Mouse (Mus musculus) intestine, embryonic 15.5 days (tissue): Measurements from ENCODE around the gene Dhx15. TPM values are rescaled to one million over a fixed set of nuclear protein-coding genes. Genes with fewer than 3 reads are reported as not detected.

ENCODE experiments used
- ATAC-seq: fragments of 200-750 bp; cut with Nextera tagmentation; 2 replicates; pipeline ENCODE4 v1.8.0; 2017; ENCODE audit warnings: moderate TSS enrichment, moderate library complexity
- H3K27ac ChIP-seq: fragments of 300-500 bp; sonication (generic); 2 replicates; pipeline ENCODE4 v1.5.1; 2015; ENCODE audit warnings: mild to moderate bottlenecking, inconsistent platforms
- H3K27me3 ChIP-seq: fragments of 300-500 bp; sonication (generic); replicated peaks from 2 replicates; pipeline ENCODE4 v1.6.1; 2015; ENCODE audit warnings: inconsistent platforms
- H3K36me3 ChIP-seq: fragments of 300-500 bp; sonication (generic); 2 replicates; pipeline ENCODE4 v1.6.1; 2015; ENCODE audit warnings: inconsistent platforms
- H3K4me1 ChIP-seq: fragments of 300-500 bp; sonication (generic); replicated peaks from 2 replicates; pipeline ENCODE4 v1.6.1; 2015; ENCODE audit warnings: inconsistent platforms
- H3K4me2 ChIP-seq: fragments of 300-500 bp; sonication (generic); replicated peaks from 2 replicates; pipeline ENCODE4 v1.6.1; 2015; ENCODE audit warnings: mild to moderate bottlenecking, inconsistent platforms
- H3K4me3 ChIP-seq: fragments of 300-500 bp; sonication (generic); replicated peaks from 2 replicates; pipeline ENCODE4 v1.5.1; 2015; ENCODE audit warnings: inconsistent platforms
- H3K9ac ChIP-seq: fragments of 300-500 bp; sonication (generic); 2 replicates; pipeline ENCODE4 v1.6.1; 2015; ENCODE audit warnings: inconsistent platforms
- H3K9me3 ChIP-seq: fragments of 300-500 bp; sonication (generic); 2 replicates; pipeline ENCODE4 v1.6.1; 2016; ENCODE audit warnings: inconsistent platforms
- WGBS: fragments of 180-500 bp; shearing (Covaris S2); methylation state at CpG from one replicate; pipeline ENCODE4 v1.1.7; 2015; 5-methylcytosine and 5-hydroxymethylcytosine counted together
- polyA plus RNA-seq: library from polyadenylated mRNA; unstranded; fragments of >200 nt; fragmentation: Nextera tagmentation; extraction: Ambion mirVana; gene quantifications from 2 replicates; pipeline ENCODE4 v1.2.1, GENCODE M21; 2015

Gene Dhx15
- polyA plus RNA-seq, 1 experiment from 2014 or later = 146 TPM

DNA sequence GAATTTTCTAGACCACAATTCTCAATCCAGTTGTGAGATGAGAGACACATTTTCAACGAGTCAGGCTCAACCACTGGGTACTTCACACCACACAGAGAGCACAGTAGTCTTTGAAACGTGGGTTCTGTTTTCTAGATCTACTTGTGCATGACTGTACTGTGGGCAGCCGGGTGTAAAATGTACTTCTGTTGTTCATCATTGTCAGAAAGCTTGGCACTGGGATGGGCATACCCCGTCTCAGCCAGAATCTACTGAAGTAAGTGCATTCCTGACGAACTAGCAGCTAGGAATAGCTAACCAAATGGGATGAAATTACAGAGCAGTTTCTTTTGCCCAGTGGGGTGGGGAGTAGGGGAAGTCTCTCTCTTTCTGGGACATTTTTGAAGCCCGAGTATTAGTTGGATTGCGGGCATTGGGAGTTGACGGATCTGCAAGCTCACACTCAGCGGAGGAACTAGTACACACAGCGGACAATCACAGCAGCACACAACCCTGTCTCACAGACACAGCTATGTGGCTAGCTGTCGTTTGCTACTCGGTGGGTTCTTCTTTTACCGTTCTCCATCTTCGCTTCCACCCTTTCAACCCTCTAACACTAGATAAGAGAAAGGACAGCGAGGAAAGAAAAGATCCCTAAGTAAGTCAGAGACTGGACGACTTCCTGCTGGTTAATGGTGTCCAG lies 54.7 kb downstream of the Dhx15 start:
- no peak overlapping the region for H3K9ac ChIP-seq
- no peaks in the 10 kb centered on the region for H3K4me1 ChIP-seq
- H3K36me3 ChIP-seq = no peaks in the 10 kb centered on the region
- H3K9me3 ChIP-seq = no peaks in the 10 kb centered on the region
- H3K4me2 ChIP-seq = no peak overlapping the region
- no peak for ATAC-seq
- H3K4me3 ChIP-seq = no peak overlapping the region
- H3K27ac ChIP-seq = no peak overlapping the region
- H3K27me3 ChIP-seq = no peaks in the 10 kb centered on the region
- 77% methylated on average over 16 of the region's 16 CpGs for WGBS

DNA sequence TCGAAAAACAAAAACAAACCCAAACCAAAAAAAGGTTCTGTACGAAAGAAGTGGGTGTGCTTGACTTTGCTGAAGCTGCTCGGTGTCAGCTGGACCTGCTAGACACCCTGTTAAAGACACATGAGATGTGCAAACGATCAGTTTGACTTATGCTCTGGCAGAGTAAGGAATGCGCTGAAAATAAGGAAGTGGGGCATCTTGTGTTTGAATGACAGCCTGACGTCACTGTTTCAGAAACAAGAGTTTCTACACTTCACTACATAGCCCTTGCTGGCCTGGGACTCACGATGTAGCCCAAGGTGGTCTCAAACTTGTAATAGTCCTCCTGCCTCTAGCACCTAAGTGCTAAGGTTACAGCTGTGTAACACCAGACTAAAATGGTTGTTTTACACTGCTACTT lies 57.5 kb downstream of the Dhx15 start:
- Histone ChIP-seq H3K4me1 (no peaks in the 10 kb centered on the region), H3K4me2 (no peak overlapping the region), H3K27me3 (no peaks in the 10 kb centered on the region), H3K9ac (no peak overlapping the region), H3K27ac (no peak overlapping the region), H3K9me3 (no peaks in the 10 kb centered on the region), H3K36me3 (no peaks in the 10 kb centered on the region), H3K4me3 (no peak overlapping the region)
- 90% methylated on average over 7 of the region's 7 CpGs for WGBS
- ATAC-seq = no peak

DNA sequence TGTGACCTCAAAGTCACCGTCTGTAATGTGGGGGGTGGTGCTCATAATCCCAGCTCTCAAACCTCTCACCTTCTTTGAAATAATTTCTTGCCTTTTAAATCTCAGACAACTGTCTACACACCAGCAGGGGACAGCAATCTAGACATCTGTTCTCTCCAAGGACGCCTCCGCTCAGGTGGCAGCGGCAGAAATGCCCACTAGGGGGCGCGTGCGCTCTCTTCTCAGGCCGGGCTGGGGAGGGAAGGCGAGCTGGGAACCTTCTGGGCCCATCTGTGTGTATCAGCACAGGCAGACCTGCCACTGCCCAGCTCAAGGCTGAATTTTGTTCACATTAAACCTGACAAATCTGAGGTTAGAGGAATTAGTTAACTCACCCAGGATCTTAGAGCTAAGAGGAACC lies 58.2 kb downstream of the Dhx15 start:
- Histone ChIP-seq H3K4me3 (no peak overlapping the region), H3K9ac (no peak overlapping the region), H3K27me3 (no peaks in the 10 kb centered on the region), H3K4me2 (no peak overlapping the region), H3K27ac (no peak overlapping the region), H3K4me1 (no peaks in the 10 kb centered on the region), H3K36me3 (no peaks in the 10 kb centered on the region), H3K9me3 (no peaks in the 10 kb centered on the region)
- 23% methylated on average over 9 of the region's 9 CpGs for WGBS
- ATAC-seq = peak; percentile 60; the same call in 1 of the 2 replicates

DNA sequence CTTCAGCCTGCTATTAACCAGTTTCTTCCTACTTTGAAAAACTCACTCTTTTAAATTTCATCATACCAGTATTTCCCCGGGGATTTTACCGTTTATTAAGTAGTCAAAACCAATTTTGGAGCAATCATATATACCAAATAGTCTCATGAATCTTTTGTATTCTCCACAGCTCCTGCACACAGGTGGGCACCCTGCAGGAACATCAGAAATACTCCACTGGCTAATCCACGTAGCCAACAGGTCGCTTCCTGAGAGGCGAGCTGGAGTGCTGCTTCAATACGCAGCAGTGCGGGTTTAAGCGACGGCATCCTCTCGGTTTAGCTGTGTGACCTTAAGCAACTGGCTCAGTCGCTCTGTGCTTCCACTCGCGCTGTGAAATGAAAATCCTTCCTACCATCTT lies 58.9 kb downstream of the Dhx15 start:
- 92% methylated on average over 13 of the region's 13 CpGs for WGBS
- H3K36me3 ChIP-seq = no peaks in the 10 kb centered on the region
- no peaks in the 10 kb centered on the region for H3K9me3 ChIP-seq
- H3K9ac ChIP-seq = no peak overlapping the region
- no peaks in the 10 kb centered on the region for H3K27me3 ChIP-seq
- no peaks in the 10 kb centered on the region for H3K4me1 ChIP-seq
- no peak overlapping the region for H3K27ac ChIP-seq
- ATAC-seq = no peak
- H3K4me2 ChIP-seq = no peak overlapping the region
- H3K4me3 ChIP-seq = no peak overlapping the region

DNA sequence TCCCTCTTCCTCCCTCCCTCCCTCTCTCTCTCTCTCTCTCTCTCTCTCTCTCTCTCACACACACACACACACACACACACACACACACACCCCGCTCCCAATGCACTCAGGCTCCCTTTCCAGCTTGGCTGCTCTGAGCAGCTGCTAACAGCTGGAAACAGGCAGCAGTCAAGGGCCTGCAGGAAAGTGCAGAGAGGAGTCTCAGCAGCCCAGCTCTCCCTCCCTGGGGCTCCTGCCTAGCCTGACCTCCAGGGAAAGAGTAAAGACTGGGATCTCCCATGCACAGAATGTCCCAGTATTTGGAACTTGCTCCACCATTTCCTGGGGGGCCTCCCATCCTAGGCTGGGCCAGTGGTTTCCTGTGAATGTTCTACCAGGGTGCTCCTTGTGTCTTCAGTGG lies 59.8 kb downstream of the Dhx15 start:
- Histone ChIP-seq H3K27ac (no peak overlapping the region), H3K9me3 (no peaks in the 10 kb centered on the region), H3K4me1 (no peaks in the 10 kb centered on the region), H3K4me2 (no peak overlapping the region), H3K4me3 (no peak overlapping the region), H3K36me3 (no peaks in the 10 kb centered on the region), H3K9ac (no peak overlapping the region), H3K27me3 (no peaks in the 10 kb centered on the region)
- ATAC-seq = peak; percentile 77
- 29% methylated on average over 1 of the region's 1 CpGs for WGBS

DNA sequence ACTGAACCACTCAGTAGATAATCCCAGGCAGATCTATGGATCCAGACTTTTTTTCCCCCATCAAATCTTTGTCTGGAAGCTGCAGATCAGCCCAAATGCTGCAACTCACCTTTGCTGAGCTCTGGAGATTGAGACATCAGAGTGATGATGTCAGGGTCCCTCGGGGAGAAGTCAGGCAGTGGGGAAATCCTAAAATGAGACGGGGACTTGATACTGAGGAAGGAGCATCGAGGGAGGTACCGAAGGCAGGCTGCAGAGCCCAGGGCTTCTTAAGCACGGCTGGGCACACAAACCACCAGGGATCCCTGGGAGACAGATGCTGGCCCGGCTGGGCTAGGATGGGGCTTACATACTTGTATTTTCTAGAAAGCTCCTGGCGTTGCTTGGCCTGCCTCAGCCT lies 64.1 kb downstream of the Dhx15 start:
- H3K4me2 ChIP-seq = no peak overlapping the region
- no peak for ATAC-seq
- no peaks in the 10 kb centered on the region for H3K36me3 ChIP-seq
- no peaks in the 10 kb centered on the region for H3K4me1 ChIP-seq
- no peak overlapping the region for H3K4me3 ChIP-seq
- H3K27me3 ChIP-seq = no peaks in the 10 kb centered on the region
- no peak overlapping the region for H3K27ac ChIP-seq
- no peaks in the 10 kb centered on the region for H3K9me3 ChIP-seq
- H3K9ac ChIP-seq = no peak overlapping the region
- WGBS = 62% methylated on average over 7 of the region's 7 CpGs

DNA sequence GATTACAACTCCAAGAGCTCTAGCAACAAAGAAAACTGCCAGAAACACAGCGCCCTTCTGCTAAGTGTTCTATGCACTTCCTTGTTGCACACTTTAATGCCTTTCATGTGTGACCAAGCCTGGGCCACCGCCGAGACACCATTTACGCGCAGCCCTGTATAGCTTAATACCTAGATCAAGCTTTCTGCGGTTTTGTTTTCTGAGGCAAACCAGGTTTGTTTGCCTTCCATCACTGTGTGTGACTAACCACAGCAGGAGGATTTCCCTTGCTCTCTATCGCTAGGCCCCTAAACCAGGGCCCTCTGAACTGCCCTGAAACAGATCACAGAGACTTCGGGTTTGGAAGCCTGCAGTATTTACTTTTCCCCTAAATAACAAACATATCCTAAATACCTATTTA lies 64.5 kb downstream of the Dhx15 start:
- Histone ChIP-seq H3K27me3 (no peaks in the 10 kb centered on the region), H3K4me1 (no peaks in the 10 kb centered on the region), H3K4me3 (no peak overlapping the region), H3K9me3 (no peaks in the 10 kb centered on the region), H3K27ac (no peak overlapping the region), H3K4me2 (no peak overlapping the region), H3K36me3 (no peaks in the 10 kb centered on the region), H3K9ac (no peak overlapping the region)
- WGBS = 67% methylated on average over 8 of the region's 8 CpGs
- no peak for ATAC-seq

DNA sequence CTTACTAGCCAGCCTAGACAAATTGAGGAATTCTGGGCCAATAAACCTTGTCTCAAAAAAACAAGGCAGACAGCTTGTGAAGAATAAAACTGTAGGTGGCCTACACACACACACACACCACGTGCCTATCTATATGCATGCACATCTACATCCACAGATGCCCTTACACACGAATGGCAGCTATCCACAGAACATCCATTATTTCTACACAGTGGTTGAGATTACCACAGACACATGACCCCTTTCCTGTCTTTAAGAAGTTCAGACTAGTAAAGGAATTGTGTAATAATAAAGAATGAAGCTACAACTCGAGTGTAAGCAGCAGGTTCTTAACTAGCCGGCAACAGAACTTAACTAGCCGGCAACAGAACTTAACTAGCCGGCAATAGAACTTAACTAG lies 68.2 kb downstream of the Dhx15 start:
- H3K36me3 ChIP-seq = no peaks in the 10 kb centered on the region
- no peaks in the 10 kb centered on the region for H3K27me3 ChIP-seq
- H3K9ac ChIP-seq = no peak overlapping the region
- H3K9me3 ChIP-seq = no peaks in the 10 kb centered on the region
- ATAC-seq = no peak
- H3K4me3 ChIP-seq = no peak overlapping the region
- H3K4me1 ChIP-seq = no peaks in the 10 kb centered on the region
- no peak overlapping the region for H3K4me2 ChIP-seq
- H3K27ac ChIP-seq = no peak overlapping the region
- 86% methylated on average over 6 of the region's 6 CpGs for WGBS

DNA sequence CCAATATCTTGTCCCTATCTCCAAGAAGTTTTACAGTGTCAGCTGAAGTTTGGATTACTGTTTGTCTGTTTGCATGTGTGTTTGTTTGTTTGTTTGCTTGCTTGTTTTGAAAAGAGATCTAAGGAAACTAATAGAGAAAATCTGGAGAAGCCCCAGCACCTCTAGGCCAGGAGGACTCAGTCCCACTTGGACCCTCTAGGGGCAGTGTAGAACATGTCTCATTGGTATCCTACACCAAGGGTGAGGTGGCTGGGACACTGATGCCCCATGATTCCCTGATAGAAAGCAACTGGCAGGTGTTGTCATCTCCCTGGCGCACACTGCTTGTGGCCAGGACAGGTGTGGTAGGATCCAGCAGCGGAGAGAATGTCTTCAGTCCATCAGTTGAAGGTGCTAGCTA lies 70.5 kb downstream of the Dhx15 start:
- 65% methylated on average over 2 of the region's 2 CpGs for WGBS

DNA sequence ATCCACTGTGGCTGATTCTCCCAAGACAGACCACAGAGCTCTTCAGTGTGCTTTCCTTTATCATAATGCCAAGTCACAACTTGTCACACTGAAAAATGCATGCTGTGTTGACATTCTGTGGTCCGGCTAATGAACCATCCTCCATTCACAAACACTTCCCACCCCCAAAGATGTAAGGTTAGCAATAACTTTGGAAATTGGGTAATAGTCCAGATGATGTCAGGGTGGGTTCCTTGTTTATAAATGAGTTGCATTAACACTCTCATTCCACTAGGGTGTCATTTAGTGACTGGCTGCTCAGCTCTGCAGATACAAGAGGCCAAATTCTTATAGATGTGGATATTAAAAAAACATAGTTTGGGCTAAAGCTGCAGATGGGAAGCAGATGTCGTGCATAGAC lies 71.1 kb downstream of the Dhx15 start:
- Histone ChIP-seq H3K4me2 (no peak overlapping the region), H3K4me1 (peaks cover 16% of the 10 kb centered on the region), H3K9ac (no peak overlapping the region), H3K36me3 (no peaks in the 10 kb centered on the region), H3K27ac (no peak overlapping the region), H3K9me3 (no peaks in the 10 kb centered on the region), H3K27me3 (peaks cover 10% of the 10 kb centered on the region), H3K4me3 (no peak overlapping the region)
- no peak for ATAC-seq
- WGBS = 65% methylated on average over 2 of the region's 2 CpGs

More for the DNA sequence above, 70.5 kb downstream of the Dhx15 start:
- no peak overlapping the region for H3K9ac ChIP-seq
- no peaks in the 10 kb centered on the region for H3K9me3 ChIP-seq
- peaks cover 10% of the 10 kb centered on the region for H3K4me1 ChIP-seq
- no peak overlapping the region for H3K4me2 ChIP-seq
- no peak overlapping the region for H3K27ac ChIP-seq
- no peaks in the 10 kb centered on the region for H3K36me3 ChIP-seq
- H3K27me3 ChIP-seq = peaks cover 4% of the 10 kb centered on the region
- H3K4me3 ChIP-seq = no peak overlapping the region
- no peak for ATAC-seq

DNA sequence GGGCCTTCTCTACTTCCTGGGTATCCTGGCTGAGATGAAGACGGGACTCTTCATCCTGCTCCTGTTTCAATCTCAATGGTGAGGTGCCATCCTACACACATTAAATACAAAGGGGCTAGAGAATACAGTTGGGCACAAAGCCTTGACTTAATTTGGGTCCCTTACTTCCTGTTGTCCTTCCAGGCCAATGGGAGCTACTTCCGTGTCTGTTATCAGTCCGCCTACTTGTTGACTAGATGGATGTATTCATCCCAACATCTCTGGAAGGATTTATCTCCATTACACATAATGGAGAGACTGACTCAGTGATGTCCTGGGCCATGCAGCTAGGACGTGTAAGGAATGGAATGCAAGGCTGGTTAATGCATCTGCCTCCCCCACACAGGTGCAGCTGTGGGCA lies 72.5 kb downstream of the Dhx15 start:
- Histone ChIP-seq H3K9me3 (no peaks in the 10 kb centered on the region), H3K27me3 (peaks cover 18% of the 10 kb centered on the region), H3K4me3 (no peak overlapping the region), H3K27ac (no peak overlapping the region), H3K4me1 (peaks cover 22% of the 10 kb centered on the region), H3K9ac (no peak overlapping the region), H3K36me3 (no peaks in the 10 kb centered on the region), H3K4me2 (no peak overlapping the region)
- 85% methylated on average over 4 of the region's 4 CpGs for WGBS
- no peak for ATAC-seq

DNA sequence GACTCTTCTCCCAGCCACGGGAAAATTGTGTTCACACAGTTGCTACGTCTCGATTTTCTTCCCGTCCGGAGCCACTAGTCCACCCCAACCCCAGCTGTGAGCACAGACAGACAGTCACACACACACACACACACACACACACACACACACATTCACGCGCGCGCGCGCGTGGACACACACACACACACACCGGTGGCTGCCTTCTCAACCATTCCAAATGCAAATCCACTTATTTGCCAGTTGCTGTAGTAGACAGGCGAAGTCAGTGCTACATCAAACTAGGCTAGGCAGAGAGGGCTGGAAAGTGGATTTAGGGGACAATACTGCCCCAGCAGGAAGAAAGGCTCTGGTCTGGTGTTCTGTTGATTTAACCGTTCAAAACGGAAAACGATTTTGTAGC lies 73.9 kb downstream of the Dhx15 start:
- Histone ChIP-seq H3K36me3 (no peaks in the 10 kb centered on the region), H3K27ac (no peak overlapping the region), H3K9me3 (no peaks in the 10 kb centered on the region), H3K27me3 (peaks cover 24% of the 10 kb centered on the region), H3K4me3 (peak overlapping the region; percentile 72), H3K4me2 (peak overlapping the region; percentile 99), H3K4me1 (peaks cover 25% of the 10 kb centered on the region), H3K9ac (no peak overlapping the region)
- 4% methylated on average over 17 of the region's 17 CpGs for WGBS
- no peak for ATAC-seq

DNA sequence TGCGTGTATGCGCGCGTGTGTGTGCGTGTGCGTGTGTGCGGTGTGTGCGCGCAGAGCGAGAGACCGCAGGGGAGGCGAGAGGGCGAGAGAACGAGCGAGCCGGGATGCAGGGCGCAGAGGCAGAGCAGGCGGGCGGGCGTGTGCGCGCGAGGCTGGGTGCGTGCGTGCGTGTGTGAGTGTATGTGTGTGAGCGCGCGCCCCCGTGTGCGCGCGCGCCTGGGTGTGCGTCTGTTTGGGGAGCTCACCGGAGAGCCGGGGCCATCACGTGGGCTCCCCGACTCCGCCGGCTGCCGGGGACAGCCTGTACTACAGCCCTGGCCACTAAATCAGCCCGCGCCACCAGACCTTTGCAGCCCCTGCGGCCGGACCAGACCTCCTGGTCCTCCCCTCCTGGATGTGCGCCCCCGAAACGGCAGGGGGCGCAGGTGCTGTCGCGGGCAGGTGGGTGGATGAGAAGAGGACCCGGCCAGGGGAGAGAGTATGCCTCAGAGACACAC lies 74.4 kb downstream of the Dhx15 start:
- H3K27me3 ChIP-seq = peaks cover 26% of the 10 kb centered on the region

More for the DNA sequence above, 74.4 kb downstream of the Dhx15 start:
- 0% methylated on average over 53 of the region's 53 CpGs for WGBS
- no peaks in the 10 kb centered on the region for H3K9me3 ChIP-seq
- H3K9ac ChIP-seq = peak overlapping the region; percentile 48
- no peak overlapping the region; the same call in 1 of the 2 replicates for H3K27ac ChIP-seq
- no peaks in the 10 kb centered on the region for H3K36me3 ChIP-seq
- H3K4me1 ChIP-seq = peaks cover 25% of the 10 kb centered on the region
- ATAC-seq = peak; percentile 74
- peak overlapping the region; percentile 99 for H3K4me2 ChIP-seq
- peak overlapping the region; percentile 72 for H3K4me3 ChIP-seq
